8 mouse cellular contexts compared by ENCODE assay signal in the genomic region with DNA sequence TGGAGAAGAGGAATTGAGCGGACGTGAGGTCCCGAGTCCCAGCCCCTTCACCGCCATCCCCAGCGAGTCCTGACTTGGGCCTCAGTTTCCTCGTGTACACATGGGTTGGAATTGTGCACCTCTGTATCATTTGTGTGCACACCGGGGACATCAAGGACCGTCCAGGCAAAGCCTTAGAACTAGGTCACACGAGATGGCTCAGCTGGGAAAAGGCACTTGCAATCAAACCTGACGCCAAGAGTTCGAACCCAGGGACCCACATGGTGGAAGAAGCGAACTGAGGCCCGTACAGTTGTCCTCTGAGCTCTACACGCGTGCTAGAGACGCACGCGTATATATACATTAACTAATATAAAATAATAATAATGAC. TPM values are rescaled to one million over a fixed set of nuclear protein-coding genes. Genes with fewer than 3 reads are reported as not detected.
DNase-seq lines count a peak whose midpoint lies in the region; ATAC-seq and TF ChIP-seq lines count a peak whose summit lies in the region.

No protein-coding gene starts in this region.

- DNase-seq in kidney, postnatal 0 days (ENCODE audit: low spot score) = no peak
- DNase-seq in kidney, adult 18-20 months = no peak
- DNase-seq in c-Kit-positive CD71-positive TER-119-negative erythroid progenitor cells, embryonic 14.5 days (ENCODE audit: low read depth) = peak; percentile 25
- no peak for DNase-seq in midbrain, postnatal 0 days (ENCODE audit: low spot score)
- no peak for DNase-seq in frontal cortex, postnatal 36 days (ENCODE audit: low spot score in 2 of 2)
- no peak for DNase-seq in urinary bladder, postnatal 25 days (ENCODE audit: low spot score)
- no peak for DNase-seq in adrenal gland, postnatal 14 days

- no peaks in the 10 kb centered on the region for H3K9me3 ChIP-seq in kidney, postnatal 0 days (replicated peaks; ENCODE audit: low read length)
- H3K9me3 ChIP-seq in hindbrain, embryonic 15.5 days = no peaks in the 10 kb centered on the region
- no peaks in the 10 kb centered on the region for H3K9me3 ChIP-seq in midbrain, postnatal 0 days (ENCODE audit: low read length)

- WGBS in kidney, postnatal 0 days = 5% methylated on average over 18 of the region's 18 CpGs
- 3% methylated on average over 18 of the region's 18 CpGs for WGBS in hindbrain, embryonic 15.5 days
- WGBS in midbrain, postnatal 0 days = 3% methylated on average over 18 of the region's 18 CpGs

- no peak for ATAC-seq in kidney, postnatal 0 days (replicated peaks; ENCODE audit: low FRiP score, low read depth)
- no peak for ATAC-seq in hindbrain, embryonic 15.5 days (ENCODE audit: low FRiP score, low read depth)
- no peak for ATAC-seq in midbrain, postnatal 0 days (ENCODE audit: low FRiP score)

- no peaks in the 10 kb centered on the region for H3K27me3 ChIP-seq in kidney, postnatal 0 days (ENCODE audit: insufficient read depth, low read length)
- H3K27me3 ChIP-seq in hindbrain, embryonic 15.5 days = no peaks in the 10 kb centered on the region
- no peaks in the 10 kb centered on the region for H3K27me3 ChIP-seq in midbrain, postnatal 0 days (ENCODE audit: insufficient read depth, low read length)

- H3K4me1 ChIP-seq in kidney, postnatal 0 days (replicated peaks; ENCODE audit: insufficient read depth, low read length) = peaks cover 15% of the 10 kb centered on the region; the same call in 1 of the 2 replicates
- H3K4me1 ChIP-seq in hindbrain, embryonic 15.5 days (replicated peaks) = peaks cover 29% of the 10 kb centered on the region
- peaks cover 3% of the 10 kb centered on the region; the same call in 1 of the 2 replicates for H3K4me1 ChIP-seq in midbrain, postnatal 0 days (ENCODE audit: insufficient read depth, low read length)

- peak overlapping the region; percentile 57 for H3K4me3 ChIP-seq in kidney, postnatal 0 days (replicated peaks; ENCODE audit: low read depth, low read length)
- peak overlapping the region; percentile 65 for H3K4me3 ChIP-seq in hindbrain, embryonic 15.5 days
- H3K4me3 ChIP-seq in midbrain, postnatal 0 days (ENCODE audit: low read depth, low read length) = peak overlapping the region; percentile 53

- H3K4me2 ChIP-seq in kidney, postnatal 0 days (ENCODE audit: low read length) = peak overlapping the region; percentile 94
- H3K4me2 ChIP-seq in hindbrain, embryonic 15.5 days = peak overlapping the region; percentile 89
- peak overlapping the region; percentile 93 for H3K4me2 ChIP-seq in midbrain, postnatal 0 days (ENCODE audit: low read depth, low read length, poor library complexity, severe bottlenecking)

- H3K9ac ChIP-seq in kidney, postnatal 0 days (ENCODE audit: low read depth, low read length) = peak overlapping the region; percentile 69
- H3K9ac ChIP-seq in hindbrain, embryonic 15.5 days = peak overlapping the region; percentile 72
- H3K9ac ChIP-seq in midbrain, postnatal 0 days (replicated peaks; ENCODE audit: low read length, poor library complexity, severe bottlenecking) = peak overlapping the region; percentile 65

- no peak overlapping the region; the same call in 1 of the 2 replicates for H3K27ac ChIP-seq in kidney, postnatal 0 days
- peak overlapping the region; percentile 82 for H3K27ac ChIP-seq in hindbrain, embryonic 15.5 days (replicated peaks)
- peak overlapping the region; percentile 78 for H3K27ac ChIP-seq in midbrain, postnatal 0 days (ENCODE audit: low read depth, low read length)

- no peak for TF ChIP-seq CTCF in kidney, postnatal 0 days (IDR thresholded peaks at IDR 0.05; ENCODE audit: low read depth)
- TF ChIP-seq CTCF in midbrain, postnatal 0 days (IDR thresholded peaks at IDR 0.05) = no peak

- no peaks in the 10 kb centered on the region for H3K36me3 ChIP-seq in kidney, postnatal 0 days (ENCODE audit: insufficient read depth, low read length)
- no peaks in the 10 kb centered on the region for H3K36me3 ChIP-seq in hindbrain, embryonic 15.5 days
- no peaks in the 10 kb centered on the region for H3K36me3 ChIP-seq in midbrain, postnatal 0 days (ENCODE audit: insufficient read depth, low read length)

RNA-seq across cellular contexts. Expression of a gene that starts 0.6 kb away (rescaled TPM):
- polyA plus RNA-seq in kidney, postnatal 0 days (2015; fragmentation: Nextera tagmentation; extraction: Ambion mirVana) = 2.7 and 3.0 TPM in 2 replicates
- 4.5 and 4.8 TPM in 2 replicates for polyA plus RNA-seq in hindbrain, embryonic 15.5 days (2015; fragmentation: Nextera tagmentation; extraction: Ambion mirVana)
- 17.8 and 21.4 TPM in 2 replicates for total RNA-seq in midbrain, postnatal 0 days (2014; rRNA removed)
- polyA plus RNA-seq in midbrain, postnatal 0 days (2015; fragmentation: Nextera tagmentation; extraction: Ambion mirVana) = 3.9 and 4.2 TPM in 2 replicates
- total RNA-seq in adrenal gland, postnatal 14 days (2021) = 6.7 and 8.6 TPM in 2 replicates

RNA-seq across cellular contexts. Expression of a gene that starts 0.6 kb away (rescaled TPM):
- polyA plus RNA-seq in kidney, postnatal 0 days (2015; fragmentation: Nextera tagmentation; extraction: Ambion mirVana) = 88.5 and 91.7 TPM in 2 replicates
- 39.4 and 41.4 TPM in 2 replicates for polyA plus RNA-seq in hindbrain, embryonic 15.5 days (2015; fragmentation: Nextera tagmentation; extraction: Ambion mirVana)
- total RNA-seq in midbrain, postnatal 0 days (2014; rRNA removed) = 14.9 and 23.9 TPM in 2 replicates
- polyA plus RNA-seq in midbrain, postnatal 0 days (2015; fragmentation: Nextera tagmentation; extraction: Ambion mirVana) = 32.2 and 32.6 TPM in 2 replicates
- total RNA-seq in adrenal gland, postnatal 14 days (2021) = 69.4 and 71.2 TPM in 2 replicates

RNA-seq across cellular contexts. Expression of a gene that starts 10.0 kb away (rescaled TPM):
- polyA plus RNA-seq in kidney, postnatal 0 days (2015; fragmentation: Nextera tagmentation; extraction: Ambion mirVana) = not detected in 2 replicates
- 1.1 and 1.2 TPM in 2 replicates for polyA plus RNA-seq in hindbrain, embryonic 15.5 days (2015; fragmentation: Nextera tagmentation; extraction: Ambion mirVana)
- 2.3 TPM in 2 replicates for total RNA-seq in midbrain, postnatal 0 days (2014; rRNA removed)
- polyA plus RNA-seq in midbrain, postnatal 0 days (2015; fragmentation: Nextera tagmentation; extraction: Ambion mirVana) = 1.6 and 1.8 TPM in 2 replicates
- 0.15 and 0.83 TPM in 2 replicates for total RNA-seq in adrenal gland, postnatal 14 days (2021)

RNA-seq across cellular contexts. Expression of a gene that starts 44.5 kb away (rescaled TPM):
- 6.7 and 8.0 TPM in 2 replicates for polyA plus RNA-seq in kidney, postnatal 0 days (2015; fragmentation: Nextera tagmentation; extraction: Ambion mirVana)
- polyA plus RNA-seq in hindbrain, embryonic 15.5 days (2015; fragmentation: Nextera tagmentation; extraction: Ambion mirVana) = 0.76 and 0.82 TPM in 2 replicates
- 0.28 and 0.49 TPM in 2 replicates for total RNA-seq in midbrain, postnatal 0 days (2014; rRNA removed)
- polyA plus RNA-seq in midbrain, postnatal 0 days (2015; fragmentation: Nextera tagmentation; extraction: Ambion mirVana) = 1.5 and 1.6 TPM in 2 replicates
- 21.8 and 22.0 TPM in 2 replicates for total RNA-seq in adrenal gland, postnatal 14 days (2021)

RNA-seq across cellular contexts. Expression of a gene that starts 49.0 kb away (rescaled TPM):
- 6.6 and 7.9 TPM in 2 replicates for polyA plus RNA-seq in kidney, postnatal 0 days (2015; fragmentation: Nextera tagmentation; extraction: Ambion mirVana)
- polyA plus RNA-seq in hindbrain, embryonic 15.5 days (2015; fragmentation: Nextera tagmentation; extraction: Ambion mirVana) = 18.4 and 18.7 TPM in 2 replicates
- 58.1 and 68.9 TPM in 2 replicates for total RNA-seq in midbrain, postnatal 0 days (2014; rRNA removed)
- 16.2 and 17.0 TPM in 2 replicates for polyA plus RNA-seq in midbrain, postnatal 0 days (2015; fragmentation: Nextera tagmentation; extraction: Ambion mirVana)
- total RNA-seq in adrenal gland, postnatal 14 days (2021) = 45.1 and 45.2 TPM in 2 replicates
